In the genomic region with DNA sequence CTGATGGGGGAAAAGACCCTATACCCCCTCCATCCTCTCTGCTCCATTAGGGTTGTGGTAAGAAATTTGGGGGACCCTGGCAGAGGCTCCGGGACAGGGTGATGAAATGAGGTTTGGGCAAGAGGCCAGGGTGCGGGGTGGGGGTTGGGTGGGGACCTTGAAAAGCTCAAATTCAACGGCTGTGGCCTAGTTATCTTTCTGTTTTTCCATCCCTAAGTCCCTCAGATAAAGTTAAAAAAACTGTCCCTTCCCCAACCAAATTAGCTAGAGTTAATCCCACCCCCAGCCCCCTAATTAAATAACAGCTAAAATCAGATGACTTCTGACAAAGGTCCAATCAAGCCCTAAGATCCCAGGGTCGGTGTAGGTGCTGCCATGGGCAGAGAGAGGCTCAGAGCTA, we compare ENCODE assay signal across 8 mouse cellular contexts. TPM values are rescaled to one million over a fixed set of nuclear protein-coding genes. Genes with fewer than 3 reads are reported as not detected.
A peak's percentile ranks its signal among the peaks of the same experiment; 100 is the strongest.
DNase-seq lines count a peak whose midpoint lies in the region; ATAC-seq and TF ChIP-seq lines count a peak whose summit lies in the region.

No protein-coding gene starts in this region.

- intact Hi-C loops in heart, postnatal 36 days (cut with DNase I) = loop anchor here (2.0 kb wide), 1 partner anchor 24 kb away; no protein-coding TSS in a partner anchor

- no peaks in the 10 kb centered on the region for H3K27me3 ChIP-seq in heart, embryonic 10.5 days (ENCODE audit: insufficient read depth, poor library complexity, severe bottlenecking)
- H3K27me3 ChIP-seq in hindbrain, embryonic 14.5 days (ENCODE audit: control insufficient read depth, insufficient read depth, low read length) = peaks cover 8% of the 10 kb centered on the region

- peak overlapping the region; percentile 87 for H3K4me2 ChIP-seq in hindbrain, embryonic 14.5 days (replicated peaks)

- H3K9me3 ChIP-seq in heart, embryonic 10.5 days = no peaks in the 10 kb centered on the region
- no peaks in the 10 kb centered on the region for H3K9me3 ChIP-seq in ES-E14 (ENCODE audit: control insufficient read depth, insufficient read depth, low read depth, low read length)
- no peaks in the 10 kb centered on the region for H3K9me3 ChIP-seq in hindbrain, embryonic 14.5 days (ENCODE audit: control insufficient read depth, low read length)

- H3K36me3 ChIP-seq in heart, embryonic 10.5 days = peaks cover 23% of the 10 kb centered on the region
- H3K36me3 ChIP-seq in ES-E14 (ENCODE audit: control insufficient read depth, insufficient read depth, low read length, poor library complexity, severe bottlenecking) = no peaks in the 10 kb centered on the region; the same call in 1 of the 2 replicates
- no peaks in the 10 kb centered on the region for H3K36me3 ChIP-seq in hindbrain, embryonic 14.5 days (replicated peaks; ENCODE audit: control insufficient read depth, insufficient read depth)

- no peak for ATAC-seq in hindbrain, embryonic 14.5 days (ENCODE audit: low FRiP score)
- 0 out of 2 replicates have a peak, but pooled peaks have one; percentile 18 for ATAC-seq in megakaryocyte-erythroid progenitor cell, adult 5-6 weeks (replicated peaks; ENCODE audit: low FRiP score, low TSS enrichment, poor library complexity, severe bottlenecking)
- no peak for ATAC-seq in erythroid progenitor cell, adult 5-6 weeks (replicated peaks; ENCODE audit: low FRiP score, poor library complexity, severe bottlenecking)

- peak overlapping the region; percentile 99 for H3K4me3 ChIP-seq in heart, embryonic 10.5 days
- H3K4me3 ChIP-seq in ES-E14 (ENCODE audit: insufficient read depth in 1 of 2, low read depth in 1 of 2, low read length in 2 of 2, poor library complexity in 1 of 2, severe bottlenecking in 1 of 2) = peak overlapping the region; percentile 80 to 97
- H3K4me3 ChIP-seq in hindbrain, embryonic 14.5 days (replicated peaks; ENCODE audit: low read length) = no peak overlapping the region

- H3K27ac ChIP-seq in heart, embryonic 10.5 days = peak overlapping the region; percentile 100
- peak overlapping the region; percentile 48; the same call in 1 of the 2 replicates for H3K27ac ChIP-seq in ES-E14 (ENCODE audit: insufficient read depth, low read depth, low read length, poor library complexity, severe bottlenecking)
- H3K27ac ChIP-seq in hindbrain, embryonic 14.5 days = no peak overlapping the region

- in situ Hi-C loops in ES-E14 (cut with MboI; ENCODE audit: low sequenced_read_pairs in 2 of 2, unreplicated experiment in 2 of 2) = no loop called here

- H3K4me1 ChIP-seq in heart, embryonic 10.5 days = peaks cover 69% of the 10 kb centered on the region
- H3K4me1 ChIP-seq in ES-E14 (ENCODE audit: control insufficient read depth in 2 of 2, insufficient read depth in 2 of 2, low read length in 2 of 2, poor library complexity in 1 of 2) = peaks cover 17 to 29% of the 10 kb centered on the region in 2 experiments
- H3K4me1 ChIP-seq in hindbrain, embryonic 14.5 days (replicated peaks; ENCODE audit: control insufficient read depth, insufficient read depth, low read length) = peaks cover 11% of the 10 kb centered on the region

- peak overlapping the region; percentile 81; the same call in 1 of the 2 replicates for H3K9ac ChIP-seq in ES-E14 (ENCODE audit: insufficient read depth, low read depth, low read length, poor library complexity, severe bottlenecking)
- H3K9ac ChIP-seq in hindbrain, embryonic 14.5 days = no peak overlapping the region

- WGBS in heart, embryonic 10.5 days = 35% methylated on average over 4 of the region's 4 CpGs
- 60% methylated on average over 4 of the region's 4 CpGs for WGBS in hindbrain, embryonic 14.5 days

- no peak for DNase-seq in heart, embryonic 10.5 days (ENCODE audit: low spot score)
- no peak for DNase-seq in heart, postnatal 36 days
- DNase-seq in ES-E14 (ENCODE audit: low read depth, low spot score) = no peak
- no peak for DNase-seq in hindbrain, embryonic 14.5 days (ENCODE audit: low spot score)
- no peak for DNase-seq in left cerebral cortex, adult 11 months (ENCODE audit: low spot score)
- no peak for DNase-seq in adrenal gland, adult 2 months

TF ChIP-seq in ES-E14, 5 proteins besides CTCF, POLR2A, EP300 and RAD21:
- TF ChIP-seq HCFC1 (IDR thresholded peaks at IDR 0.05; ENCODE audit: borderline replicate concordance, insufficient read depth, low read length) = no peak
- TF ChIP-seq ZNF384 (IDR thresholded peaks at IDR 0.05; ENCODE audit: low read depth, low read length) = no peak
- TF ChIP-seq CHD2 (IDR thresholded peaks at IDR 0.05; ENCODE audit: low read depth, low read length) = no peak
- no peak for TF ChIP-seq MAFK (IDR thresholded peaks at IDR 0.05; ENCODE audit: insufficient read depth, low read depth, low read length)
- no peak for TF ChIP-seq ZC3H11A (IDR thresholded peaks at IDR 0.05; ENCODE audit: borderline replicate concordance, low read depth, low read length)

RNA-seq across cellular contexts. Expression of gene Itga5, which starts 1.8 kb away (rescaled TPM):
- polyA plus RNA-seq in heart, embryonic 10.5 days (2016; fragmentation: Nextera tagmentation; extraction: Ambion mirVana) = 60.6 and 98.7 TPM in 2 replicates
- 10 to 100 TPM; 46.1 to 47.1 TPM for total RNA-seq in heart, postnatal 36 days (2021)
- 69.0 and 80.8 TPM in 2 replicates for total RNA-seq in ES-E14 (2012; rRNA removed)
- polyA plus RNA-seq in hindbrain, embryonic 14.5 days (2014; fragmentation: Nextera tagmentation; extraction: Ambion mirVana) = 7.7 and 8.1 TPM in 2 replicates
- 51.5 and 56.4 TPM in 2 replicates for total RNA-seq in megakaryocyte-erythroid progenitor cell, adult 5-6 weeks (2014; fragmentation: Nextera tagmentation)
- total RNA-seq in megakaryocyte-erythroid progenitor cell, adult 5-6 weeks (2017) = 11.5 and 11.8 TPM in 2 replicates
- 2.2 and 5.0 TPM in 2 replicates for total RNA-seq in erythroid progenitor cell, adult 5-6 weeks (2015; ENCODE audit: low replicate concordance)
- total RNA-seq in erythroid progenitor cell, adult 5-6 weeks (2017; ENCODE audit: low replicate concordance) = 0.15 and 0.39 TPM in 2 replicates
- 10 to 100 TPM; 28.4 to 36.0 TPM for total RNA-seq in adrenal gland, adult 2 months (2021)
- polyA plus RNA-seq in adrenal gland, adult 2 months (2012; rRNA removed) = 28.5 and 33.7 TPM in 2 replicates

RNA-seq across cellular contexts. Expression of gene Zfp385a, which starts 24.9 kb away (rescaled TPM):
- polyA plus RNA-seq in heart, embryonic 10.5 days (2016; fragmentation: Nextera tagmentation; extraction: Ambion mirVana) = 8.9 and 15.8 TPM in 2 replicates
- 10 to 100 TPM; 12.9 to 13.0 TPM for total RNA-seq in heart, postnatal 36 days (2021)
- total RNA-seq in ES-E14 (2012; rRNA removed) = 2.7 and 5.9 TPM in 2 replicates
- polyA plus RNA-seq in hindbrain, embryonic 14.5 days (2014; fragmentation: Nextera tagmentation; extraction: Ambion mirVana) = 25.7 and 25.9 TPM in 2 replicates
- total RNA-seq in megakaryocyte-erythroid progenitor cell, adult 5-6 weeks (2014; fragmentation: Nextera tagmentation) = 23.4 and 28.7 TPM in 2 replicates
- total RNA-seq in megakaryocyte-erythroid progenitor cell, adult 5-6 weeks (2017) = 1.7 and 2.1 TPM in 2 replicates
- total RNA-seq in erythroid progenitor cell, adult 5-6 weeks (2015; ENCODE audit: low replicate concordance) = 4.2 and 6.5 TPM in 2 replicates
- total RNA-seq in erythroid progenitor cell, adult 5-6 weeks (2017; ENCODE audit: low replicate concordance) = 0.30 and 0.77 TPM in 2 replicates
- total RNA-seq in adrenal gland, adult 2 months (2021) = 10 to 100 TPM; 10.1 to 18.3 TPM
- polyA plus RNA-seq in adrenal gland, adult 2 months (2012; rRNA removed) = 16.7 and 17.1 TPM in 2 replicates

RNA-seq across cellular contexts. Expression of gene Gpr84, which starts 54.3 kb away (rescaled TPM):
- polyA plus RNA-seq in heart, embryonic 10.5 days (2016; fragmentation: Nextera tagmentation; extraction: Ambion mirVana) = 0.35 TPM in 1 of 2 replicates, not detected in the other
- not detected for total RNA-seq in heart, postnatal 36 days (2021)
- 0.40 and 0.48 TPM in 2 replicates for total RNA-seq in ES-E14 (2012; rRNA removed)
- 0.12 and 0.39 TPM in 2 replicates for polyA plus RNA-seq in hindbrain, embryonic 14.5 days (2014; fragmentation: Nextera tagmentation; extraction: Ambion mirVana)
- 0.49 TPM in 1 of 2 replicates, not detected in the other for total RNA-seq in megakaryocyte-erythroid progenitor cell, adult 5-6 weeks (2014; fragmentation: Nextera tagmentation)
- total RNA-seq in megakaryocyte-erythroid progenitor cell, adult 5-6 weeks (2017) = 0.34 and 1.3 TPM in 2 replicates
- total RNA-seq in erythroid progenitor cell, adult 5-6 weeks (2015; ENCODE audit: low replicate concordance) = 0.72 TPM in 1 of 2 replicates, not detected in the other
- 3.9 TPM in 1 of 2 replicates, not detected in the other for total RNA-seq in erythroid progenitor cell, adult 5-6 weeks (2017; ENCODE audit: low replicate concordance)
- total RNA-seq in adrenal gland, adult 2 months (2021) = not detected
- 0.09 and 0.15 TPM in 2 replicates for polyA plus RNA-seq in adrenal gland, adult 2 months (2012; rRNA removed)
